Mouse (Mus musculus): ENCODE measurements around the gene Klrb1a. TPM values are rescaled to one million over a fixed set of nuclear protein-coding genes. Genes with fewer than 3 reads are reported as not detected.

Gene Klrb1a
- polyA plus RNA-seq, 1 experiment from 2014 or later = 0.18 TPM

GRCm38 (mm10) chr6:128589426-128589825, 33.9 kb downstream of the Klrb1a start:
- WGBS = 68% methylated on average over 4 of the region's 4 CpGs
- no peak for DNase-seq (ENCODE audit: low spot score)
- Histone ChIP-seq H3K4me2 (no peak overlapping the region), H3K27ac (ENCODE audit: low read depth, low read length) (no peak overlapping the region), H3K9me3 (ENCODE audit: control insufficient read depth, low read length) (no peaks in the 10 kb centered on the region), H3K27me3 (replicated peaks; ENCODE audit: control insufficient read depth, insufficient read depth, low read length) (no peaks in the 10 kb centered on the region), H3K9ac (ENCODE audit: low read depth, low read length) (no peak overlapping the region), H3K36me3 (ENCODE audit: control insufficient read depth, insufficient read depth, low read length) (no peaks in the 10 kb centered on the region), H3K4me3 (ENCODE audit: low read depth, low read length) (no peak overlapping the region), H3K4me1 (replicated peaks; ENCODE audit: control insufficient read depth, insufficient read depth, low read length) (no peaks in the 10 kb centered on the region)
- no peak for ATAC-seq (replicated peaks; ENCODE audit: low FRiP score)

DNA sequence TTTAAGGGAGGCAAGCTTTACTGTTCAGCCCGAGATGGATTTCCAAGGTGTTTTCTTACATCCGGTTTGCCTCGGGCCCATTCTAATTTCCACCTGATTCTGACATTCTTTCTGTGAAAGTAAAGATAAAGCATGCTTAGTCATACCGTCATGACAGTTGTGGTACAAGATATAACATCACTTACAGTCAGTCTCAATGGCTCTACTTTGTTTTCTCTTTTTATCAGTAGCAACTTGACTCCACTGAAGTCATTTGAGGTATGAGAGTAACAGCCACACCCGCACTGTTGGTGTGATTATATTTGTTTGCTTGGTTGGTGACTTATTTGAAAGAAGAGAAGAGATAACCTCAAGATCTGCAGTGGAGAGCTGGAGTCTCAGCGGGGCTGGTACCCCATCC, 35.7 kb downstream of the Klrb1a start:
- ATAC-seq (replicated peaks; ENCODE audit: low FRiP score) = peak; percentile 80
- Histone ChIP-seq H3K9ac (ENCODE audit: low read depth, low read length) (no peak overlapping the region), H3K9me3 (ENCODE audit: control insufficient read depth, low read length) (no peaks in the 10 kb centered on the region), H3K27ac (ENCODE audit: low read depth, low read length) (no peak overlapping the region), H3K36me3 (ENCODE audit: control insufficient read depth, insufficient read depth, low read length) (no peaks in the 10 kb centered on the region), H3K4me2 (no peak overlapping the region), H3K27me3 (replicated peaks; ENCODE audit: control insufficient read depth, insufficient read depth, low read length) (no peaks in the 10 kb centered on the region), H3K4me3 (ENCODE audit: low read depth, low read length) (no peak overlapping the region), H3K4me1 (replicated peaks; ENCODE audit: control insufficient read depth, insufficient read depth, low read length) (no peaks in the 10 kb centered on the region)
- WGBS = 57% methylated on average over 6 of the region's 6 CpGs
- no peak for DNase-seq (ENCODE audit: low spot score)

DNA sequence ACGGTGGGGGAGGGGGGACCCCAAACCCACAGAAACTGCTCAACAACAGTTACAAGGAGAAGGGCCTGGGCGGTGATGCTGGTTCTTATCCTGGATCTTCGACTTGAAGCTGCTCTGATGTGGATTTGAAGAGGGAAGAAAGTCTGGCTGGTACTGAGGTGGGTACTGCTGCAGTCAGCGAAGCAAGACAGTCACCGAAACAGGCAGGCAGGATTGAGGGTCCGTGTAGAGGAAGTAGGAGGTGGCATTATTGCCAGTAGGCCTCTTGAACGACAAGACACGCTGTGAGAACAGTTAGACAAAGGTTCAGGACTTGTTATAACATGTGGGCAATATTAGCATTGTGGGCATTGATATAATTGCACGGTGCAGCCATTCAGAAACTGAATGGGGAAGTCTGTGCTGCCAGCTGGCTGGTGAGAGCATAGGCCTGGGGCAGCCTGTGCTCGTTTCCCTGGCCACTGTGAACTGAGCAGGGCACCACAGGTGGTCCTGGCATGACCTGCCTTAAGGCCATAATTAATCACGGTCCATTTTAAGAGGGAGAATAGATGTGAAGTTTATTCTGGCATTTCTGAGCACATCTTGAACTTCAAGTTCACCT, 37.6 kb downstream of the Klrb1a start:
- H3K4me1 ChIP-seq (replicated peaks; ENCODE audit: control insufficient read depth, insufficient read depth, low read length) = no peaks in the 10 kb centered on the region
- no peaks in the 10 kb centered on the region for H3K9me3 ChIP-seq (ENCODE audit: control insufficient read depth, low read length)
- H3K4me2 ChIP-seq = no peak overlapping the region
- H3K27ac ChIP-seq (ENCODE audit: low read depth, low read length) = no peak overlapping the region
- H3K4me3 ChIP-seq (ENCODE audit: low read depth, low read length) = no peak overlapping the region
- no peaks in the 10 kb centered on the region for H3K36me3 ChIP-seq (ENCODE audit: control insufficient read depth, insufficient read depth, low read length)
- H3K9ac ChIP-seq (ENCODE audit: low read depth, low read length) = no peak overlapping the region
- WGBS = 81% methylated on average over 11 of the region's 11 CpGs
- DNase-seq (ENCODE audit: low spot score) (no peak), ATAC-seq (replicated peaks; ENCODE audit: low FRiP score) (no peak)
- H3K27me3 ChIP-seq (replicated peaks; ENCODE audit: control insufficient read depth, insufficient read depth, low read length) = no peaks in the 10 kb centered on the region

DNA sequence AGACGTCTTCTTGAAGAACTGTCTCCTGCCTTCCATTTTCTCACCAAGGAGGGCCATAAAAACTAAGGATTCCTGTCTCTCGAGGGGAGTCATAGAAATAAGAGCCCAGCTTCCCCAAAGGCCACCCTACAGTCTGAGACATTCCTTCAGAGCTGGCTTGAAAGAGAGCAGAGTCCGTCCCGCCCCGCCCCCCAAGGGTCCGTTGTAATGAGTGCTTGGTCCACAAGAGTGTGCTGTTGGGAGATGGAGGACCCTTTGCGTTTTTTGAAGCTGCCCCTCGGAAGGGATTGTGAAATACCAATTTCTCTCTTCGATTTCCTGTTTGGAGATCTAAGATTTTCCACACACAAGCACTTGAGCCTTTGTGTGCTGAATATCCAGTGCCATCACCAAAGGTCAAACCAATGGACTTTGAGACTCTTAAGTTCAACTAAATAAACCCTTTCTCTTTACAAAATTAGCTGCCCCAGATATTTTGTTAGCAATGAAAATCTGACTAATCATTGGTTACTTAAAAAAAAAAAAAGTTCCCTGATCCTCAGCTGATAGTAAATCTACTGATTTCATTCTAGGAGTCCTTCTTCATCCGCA, 39.2 kb downstream of the Klrb1a start:
- Histone ChIP-seq H3K36me3 (ENCODE audit: control insufficient read depth, insufficient read depth, low read length) (no peaks in the 10 kb centered on the region), H3K27me3 (replicated peaks; ENCODE audit: control insufficient read depth, insufficient read depth, low read length) (no peaks in the 10 kb centered on the region), H3K4me3 (ENCODE audit: low read depth, low read length) (no peak overlapping the region), H3K9ac (ENCODE audit: low read depth, low read length) (no peak overlapping the region), H3K4me2 (no peak overlapping the region), H3K9me3 (ENCODE audit: control insufficient read depth, low read length) (no peaks in the 10 kb centered on the region), H3K4me1 (replicated peaks; ENCODE audit: control insufficient read depth, insufficient read depth, low read length) (no peaks in the 10 kb centered on the region), H3K27ac (ENCODE audit: low read depth, low read length) (no peak overlapping the region)
- 21% methylated on average over 10 of the region's 10 CpGs for WGBS
- ATAC-seq (replicated peaks; ENCODE audit: low FRiP score) (no peak), DNase-seq (ENCODE audit: low spot score) (peak; percentile 43)

- Histone ChIP-seq H3K27ac (ENCODE audit: low read depth, low read length) (no peak within 1 kb of the TSS), H3K4me2 (no peak within 1 kb of the TSS), H3K27me3 (replicated peaks; ENCODE audit: control insufficient read depth, insufficient read depth, low read length) (no peaks in the 10 kb centered on the region), H3K4me1 (replicated peaks; ENCODE audit: control insufficient read depth, insufficient read depth, low read length) (no peaks in the 10 kb centered on the region), H3K9ac (ENCODE audit: low read depth, low read length) (no peak within 1 kb of the TSS), H3K4me3 (ENCODE audit: low read depth, low read length) (no peak within 1 kb of the TSS), H3K9me3 (ENCODE audit: control insufficient read depth, low read length) (no peaks in the 10 kb centered on the region), H3K36me3 (ENCODE audit: control insufficient read depth, insufficient read depth, low read length) (no peaks in the 10 kb centered on the region)
- DNase-seq (ENCODE audit: low spot score) = no peak
- ATAC-seq (replicated peaks; ENCODE audit: low FRiP score) = no peak
- WGBS = 66% methylated on average over 11 of the region's 11 CpGs
These were observed 41.8 kb downstream of the Klrb1a start, which contains the start of gene A2ml1 for GRCm38 (mm10) chr6:128581508-128581907. Gene A2ml1 (minus strand): TSS chr6:128581608.

DNA sequence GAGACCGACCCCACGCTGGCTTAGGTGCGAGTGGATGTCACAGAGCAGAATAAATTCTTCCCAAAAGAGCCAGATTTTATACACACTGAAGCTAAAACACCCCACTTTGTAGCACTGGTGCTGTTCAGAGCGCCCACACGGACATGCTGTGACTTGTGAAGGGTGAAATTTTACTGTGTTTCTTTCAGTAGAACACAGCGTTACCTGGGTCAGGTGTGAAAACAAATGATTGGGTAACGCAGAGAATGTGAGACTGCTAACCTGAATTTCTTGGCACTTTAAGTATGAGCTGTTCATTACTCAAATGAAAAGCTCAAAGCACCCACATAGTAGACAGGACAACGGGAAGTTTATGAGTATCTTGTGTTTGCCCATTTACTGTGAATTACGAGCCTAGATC, 46.0 kb downstream of the Klrb1a start:
- Histone ChIP-seq H3K9ac (ENCODE audit: low read depth, low read length) (no peak overlapping the region), H3K27me3 (replicated peaks; ENCODE audit: control insufficient read depth, insufficient read depth, low read length) (no peaks in the 10 kb centered on the region)
- no peak for ATAC-seq (replicated peaks; ENCODE audit: low FRiP score)

DNA sequence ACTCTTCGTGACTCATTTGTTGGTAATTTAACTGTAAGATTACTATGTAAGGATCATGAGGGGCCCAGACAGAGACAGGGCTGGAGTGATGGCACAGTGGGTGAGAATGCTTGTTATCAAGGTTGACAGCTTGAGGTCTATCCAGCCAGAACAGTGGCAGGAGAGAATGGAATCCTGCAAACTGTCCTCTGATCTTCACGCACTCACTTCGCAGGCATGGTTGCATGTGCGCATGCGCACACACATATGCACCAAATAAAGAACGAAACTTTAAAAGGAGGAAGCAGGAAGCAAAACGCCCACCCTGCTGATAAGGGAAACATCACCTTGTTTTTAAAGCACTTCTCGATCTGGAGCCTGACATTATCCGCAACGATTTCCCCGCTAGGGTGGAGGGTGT, 56.7 kb downstream of the Klrb1a start:
- Histone ChIP-seq H3K4me1 (replicated peaks; ENCODE audit: control insufficient read depth, insufficient read depth, low read length) (no peaks in the 10 kb centered on the region), H3K27ac (ENCODE audit: low read depth, low read length) (no peak overlapping the region), H3K9me3 (ENCODE audit: control insufficient read depth, low read length) (peaks cover 3% of the 10 kb centered on the region; the same call in 1 of the 2 replicates), H3K27me3 (replicated peaks; ENCODE audit: control insufficient read depth, insufficient read depth, low read length) (no peaks in the 10 kb centered on the region), H3K4me2 (no peak overlapping the region), H3K9ac (ENCODE audit: low read depth, low read length) (no peak overlapping the region), H3K4me3 (ENCODE audit: low read depth, low read length) (no peak overlapping the region), H3K36me3 (ENCODE audit: control insufficient read depth, insufficient read depth, low read length) (no peaks in the 10 kb centered on the region)
- no peak for ATAC-seq (replicated peaks; ENCODE audit: low FRiP score)
- WGBS = 88% methylated on average over 11 of the region's 11 CpGs
- DNase-seq (ENCODE audit: low spot score) = no peak

More for the DNA sequence above, 46.0 kb downstream of the Klrb1a start:
- H3K4me1 ChIP-seq (replicated peaks; ENCODE audit: control insufficient read depth, insufficient read depth, low read length) = no peaks in the 10 kb centered on the region
- no peak overlapping the region for H3K27ac ChIP-seq (ENCODE audit: low read depth, low read length)
- H3K36me3 ChIP-seq (ENCODE audit: control insufficient read depth, insufficient read depth, low read length) = no peaks in the 10 kb centered on the region
- H3K4me2 ChIP-seq = no peak overlapping the region
- H3K4me3 ChIP-seq (ENCODE audit: low read depth, low read length) = no peak overlapping the region
- no peaks in the 10 kb centered on the region for H3K9me3 ChIP-seq (ENCODE audit: control insufficient read depth, low read length)
- WGBS = 79% methylated on average over 9 of the region's 9 CpGs
- DNase-seq (ENCODE audit: low spot score) = no peak
